Mouse (Mus musculus): Measurements from ENCODE around the gene Vps37c.

Gene Vps37c

GRCm38 (mm10) chr19:10689470-10690166 is 1.1 kb downstream of the Vps37c start:
- DNase-seq (ENCODE audit: low spot score in 2 of 2): no peak

GRCm38 (mm10) chr19:10690336-10690735 is 1.8 kb downstream of the Vps37c start:
- no peak for DNase-seq (ENCODE audit: low spot score in 2 of 2)

- no peak for DNase-seq (ENCODE audit: low spot score in 2 of 2)
Measured at GRCm38 (mm10) chr19:10691121-10691520, 2.6 kb downstream of the Vps37c start.

- no peak for DNase-seq (ENCODE audit: low spot score in 2 of 2)
Measured at GRCm38 (mm10) chr19:10691660-10692059, 3.1 kb downstream of the Vps37c start.

GRCm38 (mm10) chr19:10692361-10692760 is 3.8 kb downstream of the Vps37c start:
- DNase-seq (ENCODE audit: low spot score in 2 of 2): no peak

- no peak for DNase-seq (ENCODE audit: low spot score in 2 of 2)
Measured at GRCm38 (mm10) chr19:10693926-10694682, 5.6 kb downstream of the Vps37c start.

GRCm38 (mm10) chr19:10695801-10696200 is 7.3 kb downstream of the Vps37c start:
- DNase-seq (ENCODE audit: low spot score in 2 of 2): no peak

- DNase-seq (ENCODE audit: low spot score in 2 of 2): no peak
Measured at GRCm38 (mm10) chr19:10698131-10698991, 9.8 kb downstream of the Vps37c start.

GRCm38 (mm10) chr19:10699851-10700250 is 11.3 kb downstream of the Vps37c start:
- no peak for DNase-seq (ENCODE audit: low spot score in 2 of 2)

- DNase-seq (ENCODE audit: low spot score in 2 of 2): no peak
Measured at GRCm38 (mm10) chr19:10701013-10701726, 12.6 kb downstream of the Vps37c start.

- DNase-seq (ENCODE audit: low spot score in 2 of 2): no peak
Measured at GRCm38 (mm10) chr19:10702125-10702524, 13.6 kb downstream of the Vps37c start.

GRCm38 (mm10) chr19:10703470-10703869 is 14.9 kb downstream of the Vps37c start:
- DNase-seq (ENCODE audit: low spot score in 2 of 2): no peak

GRCm38 (mm10) chr19:10707087-10707875 is 18.7 kb downstream of the Vps37c start:
- no peak for DNase-seq (ENCODE audit: low spot score in 2 of 2)

- DNase-seq (ENCODE audit: low spot score in 2 of 2): no peak
Measured at GRCm38 (mm10) chr19:10707881-10708280, 19.3 kb downstream of the Vps37c start.

- no peak for DNase-seq (ENCODE audit: low spot score in 2 of 2)
Measured at GRCm38 (mm10) chr19:10708900-10709299, 20.4 kb downstream of the Vps37c start.

GRCm38 (mm10) chr19:10709360-10710087 is 21.0 kb downstream of the Vps37c start:
- peak; percentile 86 to 94 for DNase-seq (ENCODE audit: low spot score in 2 of 2)

- DNase-seq (ENCODE audit: low spot score in 2 of 2): no peak
Measured at GRCm38 (mm10) chr19:10710088-10710511, 21.6 kb downstream of the Vps37c start.

GRCm38 (mm10) chr19:10710751-10711150 is 22.2 kb downstream of the Vps37c start:
- no peak for DNase-seq (ENCODE audit: low spot score in 2 of 2)

- no peak for DNase-seq (ENCODE audit: low spot score in 2 of 2)
Measured at GRCm38 (mm10) chr19:10712194-10712593, 23.7 kb downstream of the Vps37c start.

- no peak for DNase-seq (ENCODE audit: low spot score in 2 of 2)
Measured at GRCm38 (mm10) chr19:10712646-10713045, 24.1 kb downstream of the Vps37c start.

Data from urinary bladder, postnatal 4 days (tissue).